ENCODE assay signal across 20 mouse cellular contexts in genomic region chr10:99105522-99105921, GRCm38 (mm10). TPM values are rescaled to one million over a fixed set of nuclear protein-coding genes. Genes with fewer than 3 reads are reported as not detected.
DNase-seq lines count a peak whose midpoint lies in the region; ATAC-seq and TF ChIP-seq lines count a peak whose summit lies in the region.
"Had no signal": no experiment of that assay in that cellular context is flagged by ENCODE, and none has a peak within 500 bp of the region (broad histone marks: within the 10 kb centered on the region; RNA-seq: fewer than 3 reads in every experiment).

No protein-coding gene starts in this region.

- no peak overlapping the region for H3K4me3 ChIP-seq in intestine, embryonic 14.5 days (ENCODE audit: low read depth, low read length)
- no peak overlapping the region for H3K4me3 ChIP-seq in intestine, embryonic 16.5 days (ENCODE audit: low read length)
- H3K4me3 ChIP-seq in stomach, embryonic 16.5 days (replicated peaks; ENCODE audit: low read length), result no peak overlapping the region
- no peak overlapping the region for H3K4me3 ChIP-seq in stomach, postnatal 0 days (ENCODE audit: low read depth, low read length)
- no peak overlapping the region for H3K4me3 ChIP-seq in forebrain, embryonic 14.5 days (ENCODE audit: low read depth, low read length)
- H3K4me3 ChIP-seq in kidney, embryonic 15.5 days (replicated peaks), result no peak overlapping the region

- TF ChIP-seq CTCF in stomach, postnatal 0 days (IDR thresholded peaks at IDR 0.05; ENCODE audit: low read depth), result no peak

- TF ChIP-seq EP300 in stomach, postnatal 0 days (optimal IDR thresholded peaks at IDR 0.05), result no peak

- no peak for ATAC-seq in intestine, embryonic 14.5 days (replicated peaks; ENCODE audit: low FRiP score, low TSS enrichment, low read depth)
- ATAC-seq in intestine, embryonic 16.5 days, result no peak
- no peak for ATAC-seq in stomach, embryonic 16.5 days (ENCODE audit: insufficient read depth, low FRiP score)
- no peak for ATAC-seq in stomach, postnatal 0 days (ENCODE audit: low FRiP score, low TSS enrichment)
- no peak for ATAC-seq in forebrain, embryonic 14.5 days
- no peak for ATAC-seq in kidney, embryonic 15.5 days (replicated peaks; ENCODE audit: low FRiP score)
- ATAC-seq: midbrain, embryonic 16.5 days had no signal

- DNase-seq in intestine, embryonic 14.5 days (ENCODE audit: low spot score), result no peak
- no peak for DNase-seq in stomach, postnatal 0 days (ENCODE audit: low spot score)
- DNase-seq in forebrain, embryonic 14.5 days (ENCODE audit: low spot score), result no peak
- no peak for DNase-seq in layer of hippocampus, adult 8-10 months (ENCODE audit: low spot score in 2 of 2)
- DNase-seq: cerebellum, adult 2 months; heart, postnatal 14 days; kidney, adult 18-20 months; lung, postnatal 36 days; retina, postnatal 1 day had no signal

- H3K27ac ChIP-seq in intestine, embryonic 14.5 days (ENCODE audit: low read depth), result no peak overlapping the region
- no peak overlapping the region for H3K27ac ChIP-seq in intestine, embryonic 16.5 days (ENCODE audit: low read length)
- no peak overlapping the region for H3K27ac ChIP-seq in stomach, embryonic 16.5 days (ENCODE audit: low read length)
- no peak overlapping the region for H3K27ac ChIP-seq in stomach, postnatal 0 days (replicated peaks)
- H3K27ac ChIP-seq in forebrain, embryonic 14.5 days (ENCODE audit: low read depth, low read length), result no peak overlapping the region
- H3K27ac ChIP-seq in kidney, embryonic 15.5 days, result no peak overlapping the region
- H3K27ac ChIP-seq: left cerebral cortex, adult 2 months; limb, embryonic 15.5 days had no signal

- H3K4me2 ChIP-seq in intestine, embryonic 14.5 days (ENCODE audit: low read length), result peak overlapping the region; percentile 77; the same call in 1 of the 2 replicates
- no peak overlapping the region for H3K4me2 ChIP-seq in intestine, embryonic 16.5 days (ENCODE audit: low read depth, low read length)
- peak overlapping the region; percentile 53; the same call in 1 of the 2 replicates for H3K4me2 ChIP-seq in stomach, embryonic 16.5 days (ENCODE audit: low read depth, low read length)
- H3K4me2 ChIP-seq in stomach, postnatal 0 days (replicated peaks; ENCODE audit: low read depth), result no peak overlapping the region; the same call in 1 of the 2 replicates
- peak overlapping the region; percentile 54; the same call in 1 of the 2 replicates for H3K4me2 ChIP-seq in forebrain, embryonic 14.5 days (ENCODE audit: low read length)
- no peak overlapping the region for H3K4me2 ChIP-seq in kidney, embryonic 15.5 days

- H3K36me3 ChIP-seq in intestine, embryonic 14.5 days (ENCODE audit: control insufficient read depth, insufficient read depth, low read length), result peaks cover 14% of the 10 kb centered on the region; the same call in 1 of the 2 replicates
- peaks cover 15% of the 10 kb centered on the region for H3K36me3 ChIP-seq in intestine, embryonic 16.5 days (ENCODE audit: control insufficient read depth, insufficient read depth, low read length)
- H3K36me3 ChIP-seq in stomach, embryonic 16.5 days (ENCODE audit: control insufficient read depth, insufficient read depth, low read length), result peaks cover 14% of the 10 kb centered on the region
- no peaks in the 10 kb centered on the region; the same call in 1 of the 2 replicates for H3K36me3 ChIP-seq in stomach, postnatal 0 days (ENCODE audit: control insufficient read depth, insufficient read depth, low read length)
- peaks cover 13% of the 10 kb centered on the region for H3K36me3 ChIP-seq in forebrain, embryonic 14.5 days (ENCODE audit: control insufficient read depth, insufficient read depth, low read length)
- H3K36me3 ChIP-seq in kidney, embryonic 15.5 days, result peaks cover 24% of the 10 kb centered on the region

- no peaks in the 10 kb centered on the region for H3K27me3 ChIP-seq in intestine, embryonic 14.5 days (replicated peaks; ENCODE audit: control insufficient read depth, insufficient read depth, low read length)
- H3K27me3 ChIP-seq in intestine, embryonic 16.5 days (replicated peaks; ENCODE audit: control insufficient read depth, insufficient read depth, low read length), result no peaks in the 10 kb centered on the region
- no peaks in the 10 kb centered on the region for H3K27me3 ChIP-seq in stomach, embryonic 16.5 days (ENCODE audit: control insufficient read depth, insufficient read depth, low read length)
- no peaks in the 10 kb centered on the region for H3K27me3 ChIP-seq in stomach, postnatal 0 days (ENCODE audit: control insufficient read depth, insufficient read depth, low read length)
- H3K27me3 ChIP-seq in forebrain, embryonic 14.5 days (replicated peaks; ENCODE audit: control insufficient read depth, insufficient read depth, low read length), result no peaks in the 10 kb centered on the region
- no peaks in the 10 kb centered on the region for H3K27me3 ChIP-seq in kidney, embryonic 15.5 days
- H3K27me3 ChIP-seq: limb, embryonic 15.5 days had no signal

- peaks cover 9% of the 10 kb centered on the region; the same call in 1 of the 2 replicates for H3K4me1 ChIP-seq in intestine, embryonic 14.5 days (replicated peaks; ENCODE audit: control insufficient read depth, insufficient read depth, low read length)
- H3K4me1 ChIP-seq in intestine, embryonic 16.5 days (ENCODE audit: control insufficient read depth, insufficient read depth, low read length), result no peaks in the 10 kb centered on the region; the same call in 1 of the 2 replicates
- H3K4me1 ChIP-seq in stomach, embryonic 16.5 days (ENCODE audit: control insufficient read depth, insufficient read depth, low read length), result peaks cover 9% of the 10 kb centered on the region
- 0 out of 2 replicates have a peak, but pooled peaks cover 3% of the 10 kb centered on the region for H3K4me1 ChIP-seq in stomach, postnatal 0 days (replicated peaks; ENCODE audit: control insufficient read depth, insufficient read depth)
- peaks cover 8% of the 10 kb centered on the region for H3K4me1 ChIP-seq in forebrain, embryonic 14.5 days (ENCODE audit: control insufficient read depth, insufficient read depth, low read length)
- H3K4me1 ChIP-seq in kidney, embryonic 15.5 days, result peaks cover 20% of the 10 kb centered on the region

- 86% methylated on average over 3 of the region's 3 CpGs for WGBS in intestine, embryonic 14.5 days
- 87% methylated on average over 3 of the region's 3 CpGs for WGBS in intestine, embryonic 16.5 days
- 79% methylated on average over 3 of the region's 3 CpGs for WGBS in stomach, embryonic 16.5 days
- WGBS in stomach, postnatal 0 days, result 78% methylated on average over 3 of the region's 3 CpGs
- WGBS in forebrain, embryonic 14.5 days, result 91% methylated on average over 3 of the region's 3 CpGs
- WGBS in kidney, embryonic 15.5 days, result 80% methylated on average over 3 of the region's 3 CpGs

- no peak overlapping the region for H3K9ac ChIP-seq in intestine, embryonic 14.5 days (ENCODE audit: low read length)
- no peak overlapping the region for H3K9ac ChIP-seq in intestine, embryonic 16.5 days (ENCODE audit: low read depth, low read length)
- H3K9ac ChIP-seq in stomach, embryonic 16.5 days (ENCODE audit: low read length), result no peak overlapping the region
- H3K9ac ChIP-seq in stomach, postnatal 0 days (ENCODE audit: low read length), result no peak overlapping the region
- H3K9ac ChIP-seq in forebrain, embryonic 14.5 days (ENCODE audit: low read length), result no peak overlapping the region
- H3K9ac ChIP-seq in kidney, embryonic 15.5 days, result no peak overlapping the region
- H3K9ac ChIP-seq: limb, embryonic 15.5 days had no signal

- peaks cover 11% of the 10 kb centered on the region; the same call in 1 of the 2 replicates for H3K9me3 ChIP-seq in intestine, embryonic 14.5 days (ENCODE audit: control insufficient read depth, low read length)
- H3K9me3 ChIP-seq in intestine, embryonic 16.5 days (ENCODE audit: control insufficient read depth, low read length), result peaks cover 3% of the 10 kb centered on the region; the same call in 1 of the 2 replicates
- H3K9me3 ChIP-seq in stomach, embryonic 16.5 days (replicated peaks; ENCODE audit: control insufficient read depth, low read length), result peaks cover 9% of the 10 kb centered on the region
- H3K9me3 ChIP-seq in stomach, postnatal 0 days (ENCODE audit: control insufficient read depth, low read length), result no peaks in the 10 kb centered on the region
- H3K9me3 ChIP-seq in forebrain, embryonic 14.5 days (replicated peaks; ENCODE audit: control insufficient read depth, low read length), result no peaks in the 10 kb centered on the region
- H3K9me3 ChIP-seq in kidney, embryonic 15.5 days (replicated peaks), result peaks cover 4% of the 10 kb centered on the region; the same call in 1 of the 2 replicates
- H3K9me3 ChIP-seq: limb, embryonic 15.5 days had no signal

RNA-seq across cellular contexts. Expression of gene Poc1b, which starts 1.3 kb away (rescaled TPM):
- polyA plus RNA-seq in intestine, embryonic 14.5 days (2014; fragmentation: Nextera tagmentation; extraction: Ambion mirVana), result 29.7 and 33.5 TPM in 2 replicates
- polyA plus RNA-seq in intestine, embryonic 16.5 days (2015; fragmentation: Nextera tagmentation; extraction: Ambion mirVana), result 20.1 and 20.5 TPM in 2 replicates
- 16.1 and 19.8 TPM in 2 replicates for polyA plus RNA-seq in stomach, embryonic 16.5 days (2015; fragmentation: Nextera tagmentation; extraction: Ambion mirVana)
- polyA plus RNA-seq in stomach, postnatal 0 days (2015; fragmentation: Nextera tagmentation; extraction: Ambion mirVana), result 6.7 and 9.4 TPM in 2 replicates
- 20.4 and 20.8 TPM in 2 replicates for polyA plus RNA-seq in forebrain, embryonic 14.5 days (2014; fragmentation: Nextera tagmentation; extraction: Ambion mirVana)
- total RNA-seq in layer of hippocampus, adult 8-10 months (2022), result 10 to 100 TPM in 1 of 4 experiments, 1 to 10 TPM in 3; 7.4 to 11.2 (median 8.1) TPM
- 21.7 and 25.5 TPM in 2 replicates for polyA plus RNA-seq in kidney, embryonic 15.5 days (2015; fragmentation: Nextera tagmentation; extraction: Ambion mirVana)

RNA-seq across cellular contexts. Expression of gene Galnt4, which starts 2.4 kb away (rescaled TPM):
- polyA plus RNA-seq in intestine, embryonic 14.5 days (2014; fragmentation: Nextera tagmentation; extraction: Ambion mirVana), result 23.9 and 24.2 TPM in 2 replicates
- polyA plus RNA-seq in intestine, embryonic 16.5 days (2015; fragmentation: Nextera tagmentation; extraction: Ambion mirVana), result 19.3 and 21.6 TPM in 2 replicates
- 41.9 and 44.6 TPM in 2 replicates for polyA plus RNA-seq in stomach, embryonic 16.5 days (2015; fragmentation: Nextera tagmentation; extraction: Ambion mirVana)
- 34.0 and 34.9 TPM in 2 replicates for polyA plus RNA-seq in stomach, postnatal 0 days (2015; fragmentation: Nextera tagmentation; extraction: Ambion mirVana)
- 2.3 and 3.2 TPM in 2 replicates for polyA plus RNA-seq in forebrain, embryonic 14.5 days (2014; fragmentation: Nextera tagmentation; extraction: Ambion mirVana)
- total RNA-seq in layer of hippocampus, adult 8-10 months (2022), result 1 to 10 TPM; 3.4 to 4.7 (median 3.8) TPM
- polyA plus RNA-seq in kidney, embryonic 15.5 days (2015; fragmentation: Nextera tagmentation; extraction: Ambion mirVana), result 11.1 and 12.1 TPM in 2 replicates

RNA-seq across cellular contexts. Expression of gene Phxr2, which starts 20.6 kb away (rescaled TPM):
- polyA plus RNA-seq in intestine, embryonic 14.5 days (2014; fragmentation: Nextera tagmentation; extraction: Ambion mirVana), result not detected in 2 replicates
- not detected in 2 replicates for polyA plus RNA-seq in intestine, embryonic 16.5 days (2015; fragmentation: Nextera tagmentation; extraction: Ambion mirVana)
- polyA plus RNA-seq in stomach, embryonic 16.5 days (2015; fragmentation: Nextera tagmentation; extraction: Ambion mirVana), result not detected in 2 replicates
- not detected in 2 replicates for polyA plus RNA-seq in stomach, postnatal 0 days (2015; fragmentation: Nextera tagmentation; extraction: Ambion mirVana)
- not detected in 2 replicates for polyA plus RNA-seq in forebrain, embryonic 14.5 days (2014; fragmentation: Nextera tagmentation; extraction: Ambion mirVana)
- total RNA-seq in layer of hippocampus, adult 8-10 months (2022), result not detected
- polyA plus RNA-seq in kidney, embryonic 15.5 days (2015; fragmentation: Nextera tagmentation; extraction: Ambion mirVana), result not detected in 2 replicates
- total RNA-seq: adrenal gland, adult 18-20 months; gastrocnemius, adult 18-20 months; heart, postnatal 14 days; left cerebral cortex, adult 2 months had no signal
- polyA plus RNA-seq: brain, embryonic 14.5 days; cerebellum, adult 2 months; large intestine, adult 2 months; limb, embryonic 15.5 days; midbrain, embryonic 16.5 days; neural tube, embryonic 14.5 days had no signal

Comparison
In these comparisons a context has a peak if more than half of its experiments do, and no peak if none do; other contexts are left out.
1. H3K4me2 ChIP-seq: peak in intestine, embryonic 14.5 days (single experiment), stomach, embryonic 16.5 days (single experiment) and forebrain, embryonic 14.5 days (single experiment); none in intestine, embryonic 16.5 days (single experiment), stomach, postnatal 0 days (single experiment) and kidney, embryonic 15.5 days (single experiment).